Mouse (Mus musculus): ENCODE measurements at regions not wholly inside any gene's neighbourhood (a gene's known extent, or its start where the extent isn't known, plus 50 kb on each side); places are given as distances from the start of the nearest gene placed in this dataset.
A peak's percentile ranks its signal among the peaks of the same experiment; 100 is the strongest.

DNA sequence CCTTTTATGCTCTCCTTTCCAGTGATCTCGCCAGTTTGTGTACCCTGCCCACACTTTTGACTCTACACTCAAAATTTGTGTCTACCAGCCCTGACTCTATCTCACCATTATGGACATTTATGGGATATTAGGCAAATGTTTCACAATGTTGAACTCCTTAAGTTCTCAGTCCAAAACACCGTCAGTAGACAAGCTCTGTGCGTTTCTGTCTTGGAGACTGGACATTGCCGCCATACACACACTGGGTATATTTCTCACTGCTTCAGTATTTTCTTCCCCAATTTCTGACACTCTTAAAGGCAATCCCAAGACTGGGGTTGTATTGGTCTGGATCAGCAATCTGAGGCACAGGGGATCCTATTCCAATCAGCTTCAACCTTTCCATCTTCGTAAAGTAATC lies 75.6 kb downstream of the Oxgr1 start:
- 86% methylated on average over 5 of the region's 5 CpGs for WGBS
- DNase-seq (ENCODE audit: low spot score): no peak
- no peaks in the 10 kb centered on the region for H3K9me3 ChIP-seq (replicated peaks; ENCODE audit: low read length)

DNA sequence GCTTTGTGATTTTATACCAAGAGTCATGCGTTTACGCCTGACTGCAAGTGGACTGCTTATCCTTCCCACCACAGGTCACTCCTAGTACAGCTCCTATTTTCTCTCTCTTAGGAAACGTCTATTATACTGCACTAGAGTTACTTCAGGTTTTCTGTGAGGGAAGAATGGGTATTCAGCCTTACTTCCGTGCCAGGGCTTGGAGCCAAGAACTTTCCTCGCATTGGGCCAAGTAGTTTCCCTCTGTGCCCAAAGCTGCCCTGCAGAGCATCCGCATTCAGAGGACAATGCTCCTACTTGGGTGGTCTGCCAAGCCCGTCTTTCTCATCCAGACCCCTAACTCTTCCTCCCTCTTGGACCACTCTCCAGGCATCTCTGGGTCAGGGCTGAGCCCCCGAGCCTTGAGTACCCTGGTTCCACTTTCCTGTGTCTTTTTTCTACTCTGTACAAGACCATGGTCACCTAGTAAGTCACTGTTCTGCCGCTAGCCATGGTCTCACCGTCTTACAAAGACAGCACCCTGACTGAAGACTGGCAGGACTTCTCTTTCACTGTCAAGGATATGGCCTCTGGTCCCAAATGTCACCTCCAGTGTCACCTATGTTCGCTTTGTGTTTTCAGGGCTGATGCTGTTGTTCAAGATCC lies 76.3 kb downstream of the Oxgr1 start:
- no peak overlapping the region for H3K27ac ChIP-seq
- no peak for TF ChIP-seq CTCF (IDR thresholded peaks at IDR 0.05; ENCODE audit: low read depth)
- no peaks in the 10 kb centered on the region for H3K27me3 ChIP-seq (ENCODE audit: insufficient read depth, low read length)
- ATAC-seq (replicated peaks; ENCODE audit: low FRiP score, low read depth) (no peak), DNase-seq (ENCODE audit: low spot score) (peak; percentile 25)
- H3K9me3 ChIP-seq (replicated peaks; ENCODE audit: low read length): no peaks in the 10 kb centered on the region
- H3K4me1 ChIP-seq (replicated peaks; ENCODE audit: insufficient read depth, low read length): no peaks in the 10 kb centered on the region
- H3K4me2 ChIP-seq (ENCODE audit: low read length): no peak overlapping the region
- H3K4me3 ChIP-seq (replicated peaks; ENCODE audit: low read depth, low read length): no peak overlapping the region
- 53% methylated on average over 11 of the region's 11 CpGs for WGBS
- no peak overlapping the region for H3K9ac ChIP-seq (ENCODE audit: low read depth, low read length)
- H3K36me3 ChIP-seq (ENCODE audit: insufficient read depth, low read length): no peaks in the 10 kb centered on the region

More for the DNA sequence above, 75.6 kb downstream of the Oxgr1 start:
- TF ChIP-seq CTCF (IDR thresholded peaks at IDR 0.05; ENCODE audit: low read depth): no peak
- Histone ChIP-seq H3K36me3 (ENCODE audit: insufficient read depth, low read length) (no peaks in the 10 kb centered on the region), H3K4me1 (replicated peaks; ENCODE audit: insufficient read depth, low read length) (no peaks in the 10 kb centered on the region), H3K27ac (no peak overlapping the region), H3K4me2 (ENCODE audit: low read length) (no peak overlapping the region), H3K9ac (ENCODE audit: low read depth, low read length) (no peak overlapping the region), H3K27me3 (ENCODE audit: insufficient read depth, low read length) (no peaks in the 10 kb centered on the region), H3K4me3 (replicated peaks; ENCODE audit: low read depth, low read length) (no peak overlapping the region)
- no peak for ATAC-seq (replicated peaks; ENCODE audit: low FRiP score, low read depth)

DNA sequence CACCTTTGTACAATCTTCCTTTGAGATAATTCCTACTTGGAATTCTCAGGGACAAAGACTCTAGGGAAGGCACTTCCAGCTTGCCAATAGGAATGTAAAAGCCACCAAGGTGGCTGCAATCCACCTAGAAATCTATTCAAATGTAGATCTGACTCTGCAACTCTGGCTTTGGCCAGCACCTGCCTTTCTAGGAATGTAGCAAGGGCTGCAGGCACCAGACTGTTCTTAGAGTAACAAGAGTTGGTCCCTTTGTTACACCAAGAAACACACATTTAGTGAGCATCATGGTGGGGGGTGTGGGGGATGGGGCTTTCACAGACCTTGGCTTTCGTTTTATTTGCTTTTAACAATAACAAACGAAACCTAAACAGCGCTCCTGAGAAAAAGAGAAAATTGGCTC lies 78.5 kb downstream of the Oxgr1 start:
- no peak overlapping the region for H3K9ac ChIP-seq (ENCODE audit: low read depth, low read length)
- H3K36me3 ChIP-seq (ENCODE audit: insufficient read depth, low read length): no peaks in the 10 kb centered on the region
- DNase-seq (ENCODE audit: low spot score) (no peak), ATAC-seq (replicated peaks; ENCODE audit: low FRiP score, low read depth) (no peak)
- no peak overlapping the region for H3K27ac ChIP-seq
- H3K4me3 ChIP-seq (replicated peaks; ENCODE audit: low read depth, low read length): no peak overlapping the region
- WGBS: 68% methylated on average over 3 of the region's 3 CpGs
- no peak for TF ChIP-seq CTCF (IDR thresholded peaks at IDR 0.05; ENCODE audit: low read depth)
- no peaks in the 10 kb centered on the region for H3K9me3 ChIP-seq (replicated peaks; ENCODE audit: low read length)
- H3K4me2 ChIP-seq (ENCODE audit: low read length): no peak overlapping the region
- H3K4me1 ChIP-seq (replicated peaks; ENCODE audit: insufficient read depth, low read length): no peaks in the 10 kb centered on the region
- H3K27me3 ChIP-seq (ENCODE audit: insufficient read depth, low read length): no peaks in the 10 kb centered on the region

DNA sequence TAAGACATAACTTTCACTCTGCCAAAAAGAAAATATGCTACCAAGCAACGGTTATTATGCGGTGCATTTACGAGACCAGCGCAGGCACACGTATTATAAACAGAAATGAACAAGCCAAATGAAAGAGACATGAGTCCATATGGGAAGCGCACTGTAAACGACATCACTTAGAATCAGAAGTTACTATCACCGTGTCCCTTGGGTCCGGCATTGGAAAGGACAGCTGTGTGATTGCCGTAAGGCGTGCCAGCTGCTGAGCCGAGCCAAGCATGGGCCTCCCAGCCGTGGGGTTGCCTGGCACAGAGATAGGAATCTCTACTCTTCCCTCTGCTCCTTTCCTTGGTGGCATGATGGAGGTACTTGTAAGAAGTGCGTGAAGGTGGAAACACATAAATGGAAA lies 88.4 kb downstream of the Oxgr1 start:
- DNase-seq (ENCODE audit: low spot score) (no peak), ATAC-seq (replicated peaks; ENCODE audit: low FRiP score, low read depth) (no peak)
- no peak overlapping the region for H3K4me2 ChIP-seq (ENCODE audit: low read length)
- H3K27me3 ChIP-seq (ENCODE audit: insufficient read depth, low read length): no peaks in the 10 kb centered on the region
- H3K4me3 ChIP-seq (replicated peaks; ENCODE audit: low read depth, low read length): no peak overlapping the region
- no peaks in the 10 kb centered on the region for H3K4me1 ChIP-seq (replicated peaks; ENCODE audit: insufficient read depth, low read length)
- 88% methylated on average over 14 of the region's 14 CpGs for WGBS
- H3K9me3 ChIP-seq (replicated peaks; ENCODE audit: low read length): no peaks in the 10 kb centered on the region
- H3K27ac ChIP-seq: no peak overlapping the region
- H3K9ac ChIP-seq (ENCODE audit: low read depth, low read length): no peak overlapping the region
- TF ChIP-seq CTCF (IDR thresholded peaks at IDR 0.05; ENCODE audit: low read depth): no peak
- no peaks in the 10 kb centered on the region for H3K36me3 ChIP-seq (ENCODE audit: insufficient read depth, low read length)

DNA sequence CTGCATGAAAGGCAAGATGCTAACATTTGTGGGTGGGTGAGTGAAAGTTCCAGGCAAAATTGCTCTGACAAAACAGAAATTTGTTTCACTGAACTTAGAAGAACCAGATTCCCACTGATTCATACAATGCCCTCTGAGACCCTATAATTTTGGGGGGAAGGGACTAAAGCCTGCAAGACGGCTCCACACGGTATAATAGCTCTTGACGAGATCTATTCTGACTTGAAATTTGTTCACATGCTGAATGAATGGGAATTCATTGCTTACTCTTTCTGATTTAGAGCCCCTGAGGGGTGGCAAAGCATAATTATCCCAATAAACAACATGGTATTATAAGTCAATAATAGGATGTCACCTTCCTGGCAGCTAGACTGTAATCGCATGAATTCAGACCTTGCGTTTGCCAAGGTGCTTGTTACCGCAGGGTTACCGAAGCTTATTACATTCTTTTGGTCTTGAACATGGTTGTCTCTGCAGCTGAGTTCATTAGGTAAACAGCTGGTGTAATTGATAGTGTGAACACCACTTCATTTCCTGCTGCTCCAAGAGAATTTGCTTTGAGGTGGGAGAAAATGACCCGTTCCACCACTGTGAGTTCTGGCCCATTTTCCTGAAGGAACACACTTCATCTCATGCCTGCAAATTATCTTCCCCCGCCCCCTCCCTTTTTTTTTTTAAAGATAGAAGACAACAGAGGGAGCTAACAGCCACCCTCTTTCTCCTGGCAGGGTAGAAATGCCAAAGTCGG lies 89.2 kb downstream of the Oxgr1 start:
- no peak overlapping the region for H3K4me2 ChIP-seq (ENCODE audit: low read length)
- no peaks in the 10 kb centered on the region for H3K9me3 ChIP-seq (replicated peaks; ENCODE audit: low read length)
- no peak overlapping the region for H3K27ac ChIP-seq
- H3K4me3 ChIP-seq (replicated peaks; ENCODE audit: low read depth, low read length): no peak overlapping the region
- no peak for ATAC-seq (replicated peaks; ENCODE audit: low FRiP score, low read depth)
- WGBS: 43% methylated on average over 10 of the region's 10 CpGs
- no peak for TF ChIP-seq CTCF (IDR thresholded peaks at IDR 0.05; ENCODE audit: low read depth)
- no peak overlapping the region for H3K9ac ChIP-seq (ENCODE audit: low read depth, low read length)
- no peaks in the 10 kb centered on the region for H3K36me3 ChIP-seq (ENCODE audit: insufficient read depth, low read length)
- peak; percentile 51 for DNase-seq (ENCODE audit: low spot score)
- H3K4me1 ChIP-seq (replicated peaks; ENCODE audit: insufficient read depth, low read length): no peaks in the 10 kb centered on the region
- no peaks in the 10 kb centered on the region for H3K27me3 ChIP-seq (ENCODE audit: insufficient read depth, low read length)

Measured in kidney, postnatal 0 days (tissue).